Mouse (Mus musculus) urinary bladder, postnatal 10 days (tissue): Measurements from ENCODE around the gene Crtc1.

Experiments
- DNase-seq: peaks from one replicate; pipeline ENCODE4 v3.0.0; 2022; ENCODE audit warnings: low spot score

Gene Crtc1

GRCm38 (mm10) chr8:70383287-70383686 lies 56.1 kb downstream of the Crtc1 start:
- no peak for DNase-seq

- no peak for DNase-seq
Observed at GRCm38 (mm10) chr8:70380069-70380468, 59.3 kb downstream of the Crtc1 start.

GRCm38 (mm10) chr8:70377049-70377448 lies 62.3 kb downstream of the Crtc1 start:
- no peak for DNase-seq

- DNase-seq: no peak
Observed at GRCm38 (mm10) chr8:70376275-70376741, 63.1 kb downstream of the Crtc1 start.

- DNase-seq: no peak
Observed at GRCm38 (mm10) chr8:70375212-70375859, 64.0 kb downstream of the Crtc1 start.

- DNase-seq: no peak
Observed at GRCm38 (mm10) chr8:70374318-70374927, 65.0 kb downstream of the Crtc1 start.

GRCm38 (mm10) chr8:70373397-70374317 lies 65.7 kb downstream of the Crtc1 start, which contains the start of gene Comp:
Gene Comp, plus strand, starts transcription at chr8:70373558.
- no peak for DNase-seq

GRCm38 (mm10) chr8:70371951-70372350 lies 67.4 kb downstream of the Crtc1 start:
- no peak for DNase-seq

GRCm38 (mm10) chr8:70370476-70370875 lies 68.9 kb downstream of the Crtc1 start:
- no peak for DNase-seq

GRCm38 (mm10) chr8:70366588-70366987 lies 72.8 kb downstream of the Crtc1 start:
- DNase-seq: no peak

GRCm38 (mm10) chr8:70364066-70364465 lies 75.3 kb downstream of the Crtc1 start:
- DNase-seq: no peak

GRCm38 (mm10) chr8:70361484-70362032 lies 77.8 kb downstream of the Crtc1 start:
- no peak for DNase-seq

GRCm38 (mm10) chr8:70360769-70361168 lies 78.6 kb downstream of the Crtc1 start:
- no peak for DNase-seq

GRCm38 (mm10) chr8:70359411-70359810 lies 80.0 kb downstream of the Crtc1 start:
- DNase-seq: no peak

- DNase-seq: no peak
Observed at GRCm38 (mm10) chr8:70356111-70356510, 83.3 kb downstream of the Crtc1 start.

- no peak for DNase-seq
Observed at GRCm38 (mm10) chr8:70354004-70354403, 85.4 kb downstream of the Crtc1 start.

- DNase-seq: peak; percentile 98
Observed at GRCm38 (mm10) chr8:70353194-70353817, 86.1 kb downstream of the Crtc1 start, which contains the start of gene Upf1. Gene Upf1, minus strand, starts transcription at chr8:70353278.

GRCm38 (mm10) chr8:70352657-70353151 lies 86.7 kb downstream of the Crtc1 start:
- DNase-seq: no peak

GRCm38 (mm10) chr8:70352000-70352384 lies 87.4 kb downstream of the Crtc1 start:
- no peak for DNase-seq

GRCm38 (mm10) chr8:70351035-70351999 lies 88.1 kb downstream of the Crtc1 start:
- no peak for DNase-seq
